Mouse (Mus musculus): ENCODE data around the gene Ntng2.

The Ntng2 gene

DNA sequence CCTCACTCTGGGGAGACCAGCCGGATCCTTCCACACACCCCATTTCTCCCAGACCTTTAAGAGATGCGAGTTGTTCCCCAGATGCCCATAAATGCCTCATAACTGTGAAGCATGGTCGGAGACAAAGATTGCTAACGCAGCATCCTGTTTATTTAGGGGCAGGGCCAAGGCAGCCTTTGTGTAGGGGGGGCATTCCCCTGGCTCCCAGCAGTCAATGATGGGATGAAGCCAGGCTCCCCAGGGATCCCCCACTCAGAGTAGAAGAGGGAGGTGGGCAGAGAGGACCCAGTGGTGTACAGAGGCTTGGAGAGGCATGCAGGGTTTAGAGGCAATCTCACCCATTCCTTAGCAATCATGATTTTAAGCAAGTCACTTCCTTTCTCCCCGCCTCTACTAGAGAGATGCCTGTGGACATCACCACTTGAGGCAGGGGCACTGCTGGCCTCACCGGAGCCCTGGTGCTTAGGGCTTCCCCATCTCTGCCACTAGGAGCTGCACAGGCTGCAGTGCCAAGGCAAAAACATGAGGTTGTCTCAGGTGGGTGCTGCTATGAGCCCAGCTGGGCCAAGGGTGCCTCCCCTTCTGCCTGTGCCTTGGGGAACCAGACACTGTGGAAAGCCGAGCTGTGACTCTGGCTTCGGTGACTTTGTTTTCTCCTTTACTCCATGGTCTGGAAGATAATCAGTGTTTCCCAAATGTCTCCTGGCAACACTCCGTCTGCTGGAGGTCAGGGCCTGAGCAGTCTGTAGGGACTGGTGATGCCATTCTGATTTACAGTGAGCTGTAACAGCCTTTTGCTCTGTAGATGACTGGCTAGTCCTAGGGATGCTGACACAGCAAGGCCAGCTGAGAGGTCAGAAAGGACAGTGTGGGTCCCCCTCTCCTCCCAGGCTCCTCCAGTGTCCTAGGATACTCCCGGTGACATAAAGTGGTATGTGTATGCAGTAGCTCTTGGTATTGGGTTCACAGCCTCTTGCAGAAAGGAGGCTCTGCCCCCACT, 61.3 kb downstream of the Ntng2 start:
- DNase-seq (ENCODE audit: low spot score in 2 of 2): no peak

DNA sequence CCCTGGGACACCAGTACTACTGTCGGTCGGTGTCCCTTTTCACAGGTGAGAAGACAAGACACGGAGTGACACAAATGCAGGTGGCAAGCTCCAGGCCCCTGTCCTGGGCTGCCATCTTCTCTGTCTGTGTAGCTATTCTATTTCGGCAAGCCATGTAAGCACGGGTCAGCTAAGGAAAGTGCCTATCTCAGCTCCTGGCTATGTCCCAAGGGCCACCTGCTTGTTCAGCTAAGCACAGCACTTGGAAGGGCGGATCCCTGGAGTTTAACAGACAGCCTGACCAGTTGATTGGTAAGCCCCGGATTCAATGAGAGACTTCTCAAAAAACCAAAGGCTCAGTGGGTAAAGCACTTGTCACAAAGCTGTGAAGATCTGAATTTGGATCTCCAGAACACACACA, 62.4 kb downstream of the Ntng2 start:
- DNase-seq (ENCODE audit: low spot score in 2 of 2): no peak

GRCm38 (mm10) chr2:29186209-29186608, 66.6 kb downstream of the Ntng2 start:
- no peak for DNase-seq (ENCODE audit: low spot score in 2 of 2)

- no peak for DNase-seq (ENCODE audit: low spot score in 2 of 2)
Measured at GRCm38 (mm10) chr2:29183266-29183924, 69.4 kb downstream of the Ntng2 start.

DNA sequence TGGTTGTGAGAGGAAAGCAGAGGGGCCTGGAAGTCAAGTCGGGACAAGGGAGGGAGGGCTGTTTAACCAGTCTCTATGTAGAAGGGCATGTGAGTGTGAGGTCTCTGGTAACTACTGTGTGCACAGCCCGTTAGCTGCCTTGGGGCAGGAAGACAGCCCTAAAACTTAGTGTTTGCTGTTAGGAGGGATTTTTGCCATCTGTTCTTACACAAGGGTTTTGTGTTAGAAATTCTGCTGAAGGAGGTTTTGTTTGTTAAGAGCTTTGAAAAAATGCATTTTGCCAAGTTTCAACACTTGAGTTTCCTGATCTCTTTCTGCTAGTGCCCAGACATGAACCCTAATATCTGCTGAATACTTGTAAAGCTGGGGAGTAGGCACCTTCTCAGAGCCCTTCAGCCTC, 71.7 kb downstream of the Ntng2 start:
- DNase-seq (ENCODE audit: low spot score in 2 of 2): no peak

DNA sequence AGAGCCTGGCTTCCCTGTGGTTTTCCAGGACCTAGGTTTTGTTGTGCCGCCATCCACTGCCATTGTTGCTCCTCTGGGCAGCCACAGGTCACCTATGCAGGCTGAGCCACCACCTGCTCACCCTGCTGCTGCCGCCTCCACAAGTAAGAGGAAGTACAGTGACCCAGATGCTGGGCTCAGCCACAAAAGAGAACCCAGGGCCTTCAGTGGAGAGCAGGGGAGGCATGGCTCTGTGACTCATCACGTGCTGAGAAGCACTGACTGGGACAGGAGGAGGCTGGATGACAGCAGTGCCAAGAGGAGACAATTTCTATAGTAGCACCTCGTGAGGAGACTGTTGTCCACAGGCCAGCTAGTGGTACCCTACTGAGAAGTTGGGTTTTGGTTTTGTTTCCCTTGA, 73.0 kb downstream of the Ntng2 start:
- DNase-seq (ENCODE audit: low spot score in 2 of 2): no peak

- no peak for DNase-seq (ENCODE audit: low spot score in 2 of 2)
Measured at GRCm38 (mm10) chr2:29174887-29175286, 77.9 kb downstream of the Ntng2 start.

- DNase-seq (ENCODE audit: low spot score in 2 of 2): no peak
Measured at GRCm38 (mm10) chr2:29168067-29168466, 84.7 kb downstream of the Ntng2 start.

- no peak for DNase-seq (ENCODE audit: low spot score in 2 of 2)
Measured at GRCm38 (mm10) chr2:29151941-29152340, 100.9 kb downstream of the Ntng2 start.
